Mouse (Mus musculus): ENCODE measurements around the gene Otud7b. TPM values are rescaled to one million over a fixed set of nuclear protein-coding genes. Genes with fewer than 3 reads are reported as not detected.

The Otud7b gene
- polyA plus RNA-seq, 1 experiment from 2014 or later = 11.6 TPM

DNA sequence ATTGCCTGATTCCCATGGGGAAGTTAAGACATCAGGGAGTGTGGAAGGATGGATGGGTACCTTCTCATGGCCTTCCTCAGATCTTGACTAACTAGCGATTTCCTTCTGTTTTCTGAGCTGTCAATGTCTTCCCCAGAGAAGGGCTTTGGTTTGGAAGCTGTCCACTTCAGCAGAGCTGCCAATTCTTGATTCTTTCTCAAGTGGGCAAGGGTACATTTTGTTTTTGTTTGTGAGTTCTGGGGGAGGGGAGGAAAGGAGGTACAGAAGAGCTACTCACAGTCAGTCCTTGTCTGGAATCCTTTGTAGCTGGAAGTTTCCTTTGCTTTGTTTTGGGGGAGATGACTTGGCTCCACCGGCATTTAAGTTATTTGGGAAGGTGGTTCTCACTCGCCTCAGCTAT lies 8.9 kb downstream of the Otud7b start:
- WGBS = 65% methylated on average over 3 of the region's 3 CpGs
- ATAC-seq (ENCODE audit: low FRiP score, low read depth) = no peak

DNA sequence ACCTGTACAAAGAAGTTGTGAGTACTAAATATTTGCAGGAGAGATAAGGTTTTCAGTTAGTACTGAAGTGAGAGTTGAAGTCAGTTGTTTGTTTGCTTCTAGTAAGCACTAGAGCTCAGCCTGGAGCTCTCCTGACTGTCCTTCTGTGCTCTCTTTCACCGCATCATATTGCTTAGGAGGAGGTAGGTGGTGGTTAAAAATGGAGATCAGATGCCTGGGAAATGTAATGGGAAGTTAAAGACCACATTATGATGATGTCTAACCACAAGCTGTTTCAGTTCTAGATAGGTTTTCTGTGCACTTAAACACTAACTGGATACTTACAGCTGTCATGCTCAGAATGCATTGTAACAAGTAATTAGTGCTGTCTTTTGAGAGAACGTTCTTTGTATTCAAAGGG lies 13.8 kb downstream of the Otud7b start:
- Histone ChIP-seq H3K36me3 (no peaks in the 10 kb centered on the region), H3K27ac (no peak overlapping the region)
- WGBS = 82% methylated on average over 2 of the region's 2 CpGs

More for the DNA sequence above, 8.9 kb downstream of the Otud7b start:
- H3K4me3 ChIP-seq = no peak overlapping the region
- no peaks in the 10 kb centered on the region for H3K9me3 ChIP-seq
- H3K4me1 ChIP-seq = no peaks in the 10 kb centered on the region
- H3K4me2 ChIP-seq (replicated peaks) = no peak overlapping the region
- H3K27ac ChIP-seq = no peak overlapping the region
- no peaks in the 10 kb centered on the region for H3K36me3 ChIP-seq
- H3K27me3 ChIP-seq (replicated peaks) = no peaks in the 10 kb centered on the region
- H3K9ac ChIP-seq = no peak overlapping the region

DNA sequence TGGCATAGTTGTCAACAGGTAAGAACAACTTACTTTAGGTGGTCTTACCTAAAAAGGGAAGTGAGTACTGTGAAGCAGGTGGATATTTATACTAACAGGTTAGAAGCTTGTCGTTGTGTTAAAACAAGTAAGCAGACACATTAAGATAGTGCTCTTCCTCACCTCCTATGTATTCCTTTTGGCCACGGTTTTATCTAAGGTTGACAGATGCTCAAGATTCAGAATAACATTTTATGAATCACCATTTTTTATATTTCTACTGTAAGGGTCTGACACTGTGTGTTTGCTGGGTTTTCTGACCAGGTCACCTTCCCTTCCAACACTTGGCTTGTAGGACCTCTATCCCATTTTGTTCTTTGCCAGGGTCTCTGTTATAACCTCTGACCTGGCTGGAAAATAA lies 14.4 kb downstream of the Otud7b start:
- no peak for ATAC-seq (ENCODE audit: low FRiP score, low read depth)
- no peak overlapping the region for H3K27ac ChIP-seq
- H3K4me1 ChIP-seq = no peaks in the 10 kb centered on the region
- H3K36me3 ChIP-seq = no peaks in the 10 kb centered on the region
- no peaks in the 10 kb centered on the region for H3K9me3 ChIP-seq
- no peak overlapping the region for H3K9ac ChIP-seq
- 95% methylated on average over 2 of the region's 2 CpGs for WGBS
- H3K4me3 ChIP-seq = no peak overlapping the region
- H3K27me3 ChIP-seq (replicated peaks) = no peaks in the 10 kb centered on the region
- H3K4me2 ChIP-seq (replicated peaks) = no peak overlapping the region

More for the DNA sequence above, 13.8 kb downstream of the Otud7b start:
- Histone ChIP-seq H3K27me3 (replicated peaks) (no peaks in the 10 kb centered on the region), H3K9me3 (no peaks in the 10 kb centered on the region), H3K4me2 (replicated peaks) (no peak overlapping the region), H3K4me1 (no peaks in the 10 kb centered on the region), H3K9ac (no peak overlapping the region), H3K4me3 (no peak overlapping the region)
- ATAC-seq (ENCODE audit: low FRiP score, low read depth) = no peak

DNA sequence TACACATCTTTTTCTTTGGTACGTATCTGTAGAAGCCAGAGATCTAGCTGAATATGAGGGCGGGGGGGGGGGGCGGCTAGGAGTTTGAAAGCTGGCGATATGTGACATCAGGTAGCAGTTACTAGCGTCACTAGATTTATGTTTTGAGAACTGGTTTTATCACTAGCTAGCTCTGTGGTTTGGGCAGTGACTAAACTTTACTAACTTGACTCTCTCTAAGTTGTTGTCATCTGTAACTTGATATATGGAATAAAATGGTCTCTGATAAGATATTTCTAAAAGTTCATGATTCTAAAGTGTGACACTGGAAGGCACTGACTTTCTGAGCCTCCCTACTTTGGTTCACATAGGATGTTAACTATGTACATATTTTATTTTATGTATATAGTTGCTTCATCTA lies 19.9 kb downstream of the Otud7b start:
- Histone ChIP-seq H3K9me3 (no peaks in the 10 kb centered on the region), H3K4me3 (no peak overlapping the region), H3K4me1 (no peaks in the 10 kb centered on the region), H3K9ac (no peak overlapping the region), H3K36me3 (no peaks in the 10 kb centered on the region), H3K27me3 (replicated peaks) (no peaks in the 10 kb centered on the region), H3K4me2 (replicated peaks) (no peak overlapping the region), H3K27ac (no peak overlapping the region)
- 92% methylated on average over 5 of the region's 5 CpGs for WGBS
- no peak for ATAC-seq (ENCODE audit: low FRiP score, low read depth)

DNA sequence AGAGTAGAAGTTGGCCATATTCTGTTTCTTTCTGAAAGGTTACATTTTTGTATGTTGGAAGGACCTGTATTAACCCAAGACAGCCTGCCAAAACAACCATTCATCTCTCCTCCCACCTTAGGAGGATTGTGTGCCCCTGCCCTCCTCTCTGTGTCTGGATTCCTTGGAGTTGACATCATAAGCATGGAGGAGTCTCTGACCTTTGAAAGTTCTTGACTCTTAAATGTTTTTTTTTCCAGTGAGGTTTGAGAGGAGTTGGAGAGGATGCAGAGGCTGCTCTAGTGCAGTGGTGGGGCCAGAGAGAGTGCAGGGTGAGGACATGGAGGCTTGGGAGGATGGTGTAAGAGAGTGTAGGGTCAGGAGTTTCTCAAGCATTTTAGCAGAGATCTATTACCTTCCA lies 23.8 kb downstream of the Otud7b start:
- no peaks in the 10 kb centered on the region for H3K27me3 ChIP-seq (replicated peaks)
- H3K9ac ChIP-seq = no peak overlapping the region
- H3K9me3 ChIP-seq = no peaks in the 10 kb centered on the region
- H3K4me1 ChIP-seq = no peaks in the 10 kb centered on the region
- no peak overlapping the region for H3K27ac ChIP-seq
- H3K4me3 ChIP-seq = no peak overlapping the region
- no peak for ATAC-seq (ENCODE audit: low FRiP score, low read depth)
- H3K36me3 ChIP-seq = no peaks in the 10 kb centered on the region
- H3K4me2 ChIP-seq (replicated peaks) = no peak overlapping the region

DNA sequence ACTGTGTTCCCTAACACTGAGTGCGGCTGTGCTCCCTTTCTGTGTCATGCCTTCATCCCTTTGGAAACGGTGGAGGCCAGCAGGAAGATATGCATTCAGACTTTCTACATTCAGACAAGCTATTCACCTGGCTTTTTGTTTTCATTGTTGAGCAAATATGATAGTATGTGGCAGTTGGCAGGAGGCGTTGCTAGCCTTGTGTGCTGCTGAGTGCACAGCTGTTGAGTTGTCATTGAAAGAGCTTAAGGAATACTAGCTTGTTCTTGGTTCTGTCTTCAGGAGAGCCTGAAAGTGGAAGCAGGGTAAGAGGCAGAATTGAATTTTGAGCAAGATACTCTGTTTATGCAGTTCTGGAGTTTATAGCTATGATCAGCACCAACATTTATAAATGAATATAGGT lies 28.2 kb downstream of the Otud7b start:
- WGBS = 88% methylated on average over 3 of the region's 3 CpGs
- no peak for ATAC-seq (ENCODE audit: low FRiP score, low read depth)
- H3K36me3 ChIP-seq = no peaks in the 10 kb centered on the region; the same call in 1 of the 2 replicates

DNA sequence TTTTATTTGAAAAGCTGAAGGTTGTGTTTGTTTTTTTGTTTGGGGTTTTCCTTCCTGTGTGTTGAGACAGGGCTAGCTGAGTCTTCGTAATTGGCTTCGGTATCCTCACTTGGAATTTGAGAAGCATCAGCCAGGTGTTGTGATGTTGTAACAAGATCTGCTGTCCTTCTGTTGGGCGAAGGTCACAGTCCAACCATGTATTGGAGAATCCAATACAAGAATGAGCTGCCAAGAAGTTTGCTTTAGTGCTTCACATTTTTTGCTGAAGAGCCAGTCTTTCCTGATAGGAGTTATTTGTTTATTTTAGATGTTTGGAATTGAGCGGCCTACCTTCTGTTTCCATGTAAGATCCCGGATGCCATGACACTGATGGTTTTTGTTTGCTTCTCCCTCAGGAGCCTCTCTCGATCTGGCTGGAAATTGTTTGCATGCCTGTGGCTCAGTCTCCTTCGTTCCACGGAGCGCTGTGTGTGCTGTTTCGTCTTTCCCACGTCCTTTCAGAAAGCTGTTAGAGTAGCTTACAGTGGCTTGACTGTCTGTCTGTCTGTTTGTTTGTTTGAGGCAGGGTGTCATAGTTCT lies 29.1 kb downstream of the Otud7b start:
- Histone ChIP-seq H3K4me2 (replicated peaks) (no peak overlapping the region), H3K27me3 (replicated peaks) (no peaks in the 10 kb centered on the region), H3K9me3 (no peaks in the 10 kb centered on the region), H3K4me3 (no peak overlapping the region), H3K27ac (no peak overlapping the region), H3K9ac (no peak overlapping the region), H3K36me3 (no peaks in the 10 kb centered on the region; the same call in 1 of the 2 replicates), H3K4me1 (no peaks in the 10 kb centered on the region)
- WGBS = 84% methylated on average over 11 of the region's 11 CpGs
- ATAC-seq (ENCODE audit: low FRiP score, low read depth) = no peak

More for the DNA sequence above, 28.2 kb downstream of the Otud7b start:
- H3K4me1 ChIP-seq = no peaks in the 10 kb centered on the region
- no peaks in the 10 kb centered on the region for H3K27me3 ChIP-seq (replicated peaks)
- no peak overlapping the region for H3K4me2 ChIP-seq (replicated peaks)
- H3K9me3 ChIP-seq = no peaks in the 10 kb centered on the region
- H3K9ac ChIP-seq = no peak overlapping the region
- no peak overlapping the region for H3K27ac ChIP-seq
- H3K4me3 ChIP-seq = no peak overlapping the region

DNA sequence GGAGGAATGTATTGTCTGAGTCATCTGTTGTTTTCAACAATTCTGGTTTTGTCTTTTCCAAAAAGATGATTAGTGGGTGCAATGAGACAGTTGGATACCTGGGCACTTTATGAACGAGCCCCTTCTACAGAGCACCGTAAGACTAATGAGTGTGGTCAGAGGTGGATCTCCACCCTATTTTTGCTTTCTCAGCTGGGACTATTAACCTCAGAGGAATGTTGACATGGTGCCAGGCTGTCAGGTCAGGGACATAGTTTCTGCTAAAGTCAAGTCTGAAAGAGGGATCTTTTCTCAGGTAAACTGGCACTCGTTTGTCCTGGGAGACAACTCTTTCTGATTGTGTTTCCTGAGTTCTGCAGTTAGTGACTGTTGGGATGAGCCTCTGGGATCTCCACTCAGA lies 30.7 kb downstream of the Otud7b start:
- H3K4me3 ChIP-seq = no peak overlapping the region
- 85% methylated on average over 3 of the region's 3 CpGs for WGBS
- 0 out of 2 replicates have a peak, but pooled peaks cover 3% of the 10 kb centered on the region for H3K4me1 ChIP-seq
- H3K4me2 ChIP-seq (replicated peaks) = no peak overlapping the region
- H3K36me3 ChIP-seq = peaks cover 3% of the 10 kb centered on the region; the same call in 1 of the 2 replicates
- H3K9ac ChIP-seq = no peak overlapping the region
- H3K27me3 ChIP-seq (replicated peaks) = no peaks in the 10 kb centered on the region
- no peaks in the 10 kb centered on the region for H3K9me3 ChIP-seq
- no peak overlapping the region for H3K27ac ChIP-seq
- ATAC-seq (ENCODE audit: low FRiP score, low read depth) = no peak

DNA sequence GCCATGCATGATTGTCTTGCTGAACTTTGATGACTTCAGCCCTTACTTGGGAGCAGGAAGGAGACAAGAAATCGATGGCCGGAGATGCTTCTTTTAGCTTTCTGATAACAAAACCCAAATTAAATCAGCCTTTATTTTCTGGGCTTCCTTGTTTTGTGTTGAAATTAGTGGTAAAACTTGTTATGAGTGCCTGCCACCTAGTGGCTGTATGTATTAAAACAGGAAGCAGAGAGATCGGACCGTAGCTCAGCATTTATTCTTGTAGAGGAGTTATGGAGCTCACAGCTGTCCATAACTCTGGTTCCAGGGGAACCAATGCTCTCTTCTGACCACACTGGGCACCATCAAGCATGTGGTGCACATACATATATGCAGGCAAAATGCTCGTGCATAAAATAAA lies 43.6 kb downstream of the Otud7b start:
- Histone ChIP-seq H3K9ac (no peak overlapping the region), H3K4me2 (replicated peaks) (no peak overlapping the region), H3K9me3 (no peaks in the 10 kb centered on the region), H3K36me3 (peaks cover 38% of the 10 kb centered on the region), H3K4me3 (no peak overlapping the region), H3K4me1 (no peaks in the 10 kb centered on the region), H3K27ac (no peak overlapping the region), H3K27me3 (replicated peaks) (no peaks in the 10 kb centered on the region)
- WGBS = 27% methylated on average over 5 of the region's 5 CpGs
- no peak for ATAC-seq (ENCODE audit: low FRiP score, low read depth)

DNA sequence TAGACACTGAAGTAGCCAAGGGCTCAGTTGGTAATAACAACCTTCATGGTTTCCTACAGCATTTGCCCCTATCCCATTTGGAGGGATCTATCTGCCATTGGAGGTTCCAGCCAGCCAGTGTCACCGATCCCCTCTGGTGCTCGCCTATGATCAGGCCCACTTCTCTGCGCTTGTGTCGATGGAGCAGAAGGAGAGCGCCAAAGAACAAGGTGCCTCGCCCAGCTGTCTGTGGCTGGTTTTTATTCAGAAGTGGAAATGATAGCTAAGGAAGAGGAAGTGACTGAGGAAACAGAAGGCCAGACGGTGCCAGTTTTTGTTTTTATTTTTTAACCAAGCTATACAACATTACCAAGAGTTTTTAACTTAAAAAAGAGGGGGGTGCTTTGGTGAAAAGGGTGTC lies 47.5 kb downstream of the Otud7b start:
- H3K27ac ChIP-seq = no peak overlapping the region
- no peaks in the 10 kb centered on the region for H3K4me1 ChIP-seq
- no peaks in the 10 kb centered on the region for H3K9me3 ChIP-seq
- no peaks in the 10 kb centered on the region for H3K27me3 ChIP-seq (replicated peaks)
- no peak overlapping the region for H3K4me2 ChIP-seq (replicated peaks)
- no peak overlapping the region for H3K9ac ChIP-seq
- no peak overlapping the region for H3K4me3 ChIP-seq
- ATAC-seq (ENCODE audit: low FRiP score, low read depth) = no peak
- H3K36me3 ChIP-seq = peaks cover 55% of the 10 kb centered on the region
- WGBS = 89% methylated on average over 7 of the region's 7 CpGs

DNA sequence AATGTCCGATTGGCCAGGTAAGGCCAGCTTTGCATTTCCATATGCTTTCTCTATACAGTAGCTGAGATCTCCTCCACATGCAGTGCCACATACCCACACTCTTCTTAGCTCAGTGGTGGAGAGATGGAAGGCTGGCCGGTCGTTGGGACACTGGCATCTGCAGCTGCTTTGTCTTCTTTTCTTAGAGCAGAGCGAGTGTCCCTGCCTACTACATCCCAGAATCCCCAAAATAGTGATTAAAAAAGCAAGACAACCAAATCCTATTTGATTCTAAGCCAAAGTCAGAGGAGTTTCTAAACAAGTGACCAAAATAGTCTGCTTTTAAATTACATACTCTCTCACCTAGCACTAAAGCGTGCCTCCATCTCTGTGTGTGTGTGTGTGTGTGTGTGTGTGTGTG lies 48.3 kb downstream of the Otud7b start:
- no peak overlapping the region for H3K27ac ChIP-seq
- 92% methylated on average over 5 of the region's 5 CpGs for WGBS
- no peaks in the 10 kb centered on the region for H3K27me3 ChIP-seq (replicated peaks)
- no peak overlapping the region for H3K9ac ChIP-seq
- H3K4me1 ChIP-seq = no peaks in the 10 kb centered on the region
- H3K9me3 ChIP-seq = no peaks in the 10 kb centered on the region
- H3K4me2 ChIP-seq (replicated peaks) = no peak overlapping the region
- H3K4me3 ChIP-seq = no peak overlapping the region
- H3K36me3 ChIP-seq = peaks cover 55% of the 10 kb centered on the region
- ATAC-seq (ENCODE audit: low FRiP score, low read depth) = no peak

DNA sequence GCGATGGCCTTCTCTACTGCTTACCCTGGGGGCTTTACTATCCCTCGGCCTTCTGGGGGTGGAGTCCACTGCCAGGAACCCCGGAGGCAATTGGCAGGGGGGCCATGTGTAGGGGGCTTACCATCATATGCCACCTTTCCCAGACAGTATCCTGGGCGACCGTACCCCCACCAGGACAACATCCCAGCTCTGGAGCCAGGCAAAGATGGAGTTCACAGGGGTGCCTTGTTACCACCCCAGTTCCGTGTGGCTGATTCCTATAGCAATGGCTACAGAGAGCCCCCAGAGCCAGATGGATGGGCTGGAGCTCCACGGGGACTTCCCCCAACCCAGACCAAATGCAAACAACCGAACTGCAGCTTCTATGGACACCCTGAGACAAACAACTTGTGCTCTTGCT lies 51.2 kb downstream of the Otud7b start:
- 81% methylated on average over 8 of the region's 8 CpGs for WGBS
- H3K27ac ChIP-seq = no peak overlapping the region
- H3K4me2 ChIP-seq (replicated peaks) = no peak overlapping the region
- peaks cover 51% of the 10 kb centered on the region for H3K36me3 ChIP-seq
- no peak overlapping the region for H3K9ac ChIP-seq
- H3K4me1 ChIP-seq = no peaks in the 10 kb centered on the region; the same call in 1 of the 2 replicates
- H3K4me3 ChIP-seq = no peak overlapping the region
- no peaks in the 10 kb centered on the region for H3K9me3 ChIP-seq
- no peaks in the 10 kb centered on the region for H3K27me3 ChIP-seq (replicated peaks)
- ATAC-seq (ENCODE audit: low FRiP score, low read depth) = no peak

DNA sequence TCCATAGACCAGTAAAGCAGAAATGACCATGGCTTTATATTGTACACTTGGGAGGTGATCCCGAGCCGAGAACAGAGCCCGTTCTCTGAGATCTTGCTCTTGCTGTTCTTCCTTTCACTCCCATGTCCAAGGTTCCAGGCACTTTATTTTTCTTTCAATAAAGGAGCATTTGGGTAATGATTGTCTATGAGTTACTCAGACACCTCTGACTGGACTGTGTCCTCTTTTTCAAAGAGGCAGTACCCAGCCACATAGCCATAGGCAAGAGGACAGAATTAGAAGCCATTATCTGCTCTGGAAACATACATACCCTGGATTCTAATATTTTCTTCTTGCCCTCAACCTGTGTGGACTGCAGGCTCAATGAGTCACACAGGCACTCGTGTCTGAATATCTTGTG lies 55.5 kb downstream of the Otud7b start:
- Histone ChIP-seq H3K36me3 (peaks cover 12% of the 10 kb centered on the region), H3K9ac (no peak overlapping the region), H3K27ac (no peak overlapping the region), H3K4me3 (no peak overlapping the region), H3K4me2 (replicated peaks) (no peak overlapping the region), H3K27me3 (replicated peaks) (no peaks in the 10 kb centered on the region), H3K9me3 (no peaks in the 10 kb centered on the region), H3K4me1 (peaks cover 16% of the 10 kb centered on the region)
- WGBS = 84% methylated on average over 4 of the region's 4 CpGs
- no peak for ATAC-seq (ENCODE audit: low FRiP score, low read depth)

Measured in neural tube, embryonic 12.5 days (tissue).